Mouse (Mus musculus): ENCODE measurements around the gene Lrmp.

- TF ChIP-seq GATA1 (IDR thresholded peaks at IDR 0.05; ENCODE audit: low read length): no peak
- TF ChIP-seq TAL1 (IDR thresholded peaks at IDR 0.05; ENCODE audit: low read length): no peak
Observed at GRCm38 (mm10) chr6:145081721-145082120, 33.7 kb upstream of the Lrmp start.

Data from erythroblast, embryonic 14.5 days (primary cell).